Mouse (Mus musculus): Measurements from ENCODE around the gene Timm8a1. TPM values are rescaled to one million over a fixed set of nuclear protein-coding genes. Genes with fewer than 3 reads are reported as not detected.
A peak's percentile ranks its signal among the peaks of the same experiment; 100 is the strongest.
"Not testable (repeated sequence)": the region's sequence is repeated elsewhere in the genome, so short reads cannot be mapped to it uniquely, and the experiment has no call there.

Gene Timm8a1
- total RNA-seq (2022), result 10 to 100 TPM; 17.8 to 27.5 (median 22.6) TPM

DNA sequence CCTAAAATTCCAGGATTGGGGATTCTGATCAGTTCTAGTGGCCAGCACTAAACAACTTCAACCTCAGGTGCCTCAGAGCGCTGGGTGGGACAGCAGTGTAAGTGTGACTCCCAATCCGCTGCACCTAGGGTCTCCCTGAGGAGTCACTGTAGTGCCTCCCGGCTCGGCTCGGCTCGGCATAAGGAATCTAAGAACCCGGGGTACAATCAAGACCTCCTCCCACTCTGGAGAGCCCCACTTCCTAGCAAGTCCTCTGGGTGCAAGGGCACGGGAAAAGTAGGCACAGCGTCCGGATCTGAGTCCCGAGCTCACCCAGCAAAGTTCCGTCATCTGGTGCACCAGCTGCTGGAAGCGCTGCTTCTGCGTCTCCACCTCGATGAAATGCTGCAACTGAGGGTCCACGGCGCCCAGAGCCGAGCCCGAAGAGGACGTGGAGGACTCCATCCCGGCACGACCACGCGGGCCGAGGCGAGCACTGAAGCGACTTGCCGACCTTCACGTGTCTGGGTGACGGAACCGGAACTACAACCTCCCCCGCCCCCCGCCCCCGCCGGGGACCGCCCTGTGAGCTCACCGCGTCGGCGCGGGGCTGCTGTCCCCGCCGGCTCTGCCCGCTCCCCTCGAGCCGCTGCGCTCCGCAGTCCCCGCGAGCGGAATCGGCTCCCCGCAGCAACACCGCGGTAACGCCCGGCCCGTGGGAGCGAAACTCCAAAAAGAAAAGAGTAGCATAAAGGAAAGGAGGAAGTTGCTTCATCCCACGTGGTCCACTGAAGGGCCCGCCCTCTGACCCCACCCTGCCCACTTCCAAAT lies at the start of gene Timm8a1:
Gene Timm8a1 (minus strand): TSS at position 721 of the 810 bp plus-strand sequence.
- peak; percentile 31 for DNase-seq (ENCODE audit: low spot score)

DNA sequence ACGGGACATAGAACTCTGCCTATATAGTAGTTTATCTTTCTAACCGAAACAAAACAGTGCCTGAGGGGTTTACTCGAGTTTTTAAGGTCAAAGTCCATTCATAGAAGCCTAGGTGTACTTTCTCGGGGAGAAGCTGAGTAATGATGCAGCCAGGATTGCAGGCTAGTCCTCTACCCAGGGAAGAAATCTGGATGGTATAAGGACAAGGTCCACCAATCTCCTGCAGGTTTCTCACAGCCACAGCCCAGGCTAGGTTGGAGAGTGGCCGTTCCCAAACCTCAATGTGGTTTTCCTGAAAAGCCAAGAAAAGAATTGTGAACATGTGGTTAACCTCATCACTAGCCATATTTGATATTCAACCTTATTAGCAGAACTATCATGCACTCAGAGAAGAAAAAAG lies 48.2 kb upstream of the Timm8a1 start:
- DNase-seq (ENCODE audit: low spot score), result no peak

DNA sequence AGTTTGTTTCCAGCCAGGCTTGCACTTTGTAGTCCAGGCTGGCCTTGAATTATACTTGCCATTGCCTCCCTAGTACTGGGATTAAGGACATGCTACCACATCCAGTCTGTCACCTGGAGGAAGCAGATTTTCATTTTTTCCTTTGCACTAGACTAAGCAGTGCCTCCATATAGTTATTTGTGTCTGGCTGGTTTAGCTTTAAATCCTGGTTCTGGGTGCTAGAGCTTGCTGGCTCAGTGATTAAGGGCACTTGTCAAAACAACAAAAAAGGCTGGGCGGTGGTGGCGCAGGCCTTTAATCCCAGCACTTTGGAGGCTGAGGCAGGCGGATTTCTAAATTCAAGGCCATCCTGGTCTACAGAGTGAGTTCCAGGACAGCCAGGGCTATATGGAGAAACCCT lies 47.3 kb upstream of the Timm8a1 start:
- DNase-seq (ENCODE audit: low spot score), result no peak

DNA sequence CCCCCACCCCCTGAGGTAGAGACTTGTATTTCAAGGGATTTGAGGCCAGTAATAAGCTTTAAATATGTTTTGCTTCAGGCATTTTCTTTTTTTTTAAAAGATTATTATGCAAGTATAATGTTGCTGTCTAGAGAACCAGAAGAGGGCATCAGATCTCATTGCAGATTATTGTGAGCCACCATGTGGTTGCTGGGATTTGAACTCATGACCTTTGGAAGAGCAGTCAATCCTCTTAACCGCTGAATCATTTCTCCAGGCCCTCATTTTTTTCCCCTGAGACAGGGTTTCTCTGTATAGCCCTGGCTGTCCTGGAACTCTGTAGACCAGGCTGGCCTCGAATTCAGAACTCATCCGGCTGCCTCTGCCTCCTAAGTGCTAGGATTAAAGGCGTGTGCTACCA lies 46.6 kb upstream of the Timm8a1 start:
- no peak for DNase-seq (ENCODE audit: low spot score)

DNA sequence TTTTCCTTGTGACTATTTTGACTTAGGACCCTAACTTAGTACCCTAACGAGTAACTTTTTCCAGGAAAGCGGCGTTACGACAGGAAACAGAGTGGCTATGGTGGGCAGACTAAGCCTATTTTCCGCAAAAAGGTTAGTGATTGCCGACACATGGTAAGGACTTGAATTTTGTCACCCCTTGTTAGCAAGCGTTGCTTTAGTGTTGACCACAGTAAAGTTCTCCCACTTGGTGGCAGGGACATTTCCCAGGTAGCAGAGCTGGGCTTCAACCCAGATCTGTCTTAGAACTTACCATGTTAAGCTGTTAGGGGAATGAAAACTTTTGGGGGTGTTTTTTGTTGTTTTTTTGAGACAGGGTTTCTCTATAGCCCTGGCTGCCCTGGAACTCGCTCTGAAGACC lies 44.8 kb upstream of the Timm8a1 start:
- no peak for DNase-seq (ENCODE audit: low spot score)

DNA sequence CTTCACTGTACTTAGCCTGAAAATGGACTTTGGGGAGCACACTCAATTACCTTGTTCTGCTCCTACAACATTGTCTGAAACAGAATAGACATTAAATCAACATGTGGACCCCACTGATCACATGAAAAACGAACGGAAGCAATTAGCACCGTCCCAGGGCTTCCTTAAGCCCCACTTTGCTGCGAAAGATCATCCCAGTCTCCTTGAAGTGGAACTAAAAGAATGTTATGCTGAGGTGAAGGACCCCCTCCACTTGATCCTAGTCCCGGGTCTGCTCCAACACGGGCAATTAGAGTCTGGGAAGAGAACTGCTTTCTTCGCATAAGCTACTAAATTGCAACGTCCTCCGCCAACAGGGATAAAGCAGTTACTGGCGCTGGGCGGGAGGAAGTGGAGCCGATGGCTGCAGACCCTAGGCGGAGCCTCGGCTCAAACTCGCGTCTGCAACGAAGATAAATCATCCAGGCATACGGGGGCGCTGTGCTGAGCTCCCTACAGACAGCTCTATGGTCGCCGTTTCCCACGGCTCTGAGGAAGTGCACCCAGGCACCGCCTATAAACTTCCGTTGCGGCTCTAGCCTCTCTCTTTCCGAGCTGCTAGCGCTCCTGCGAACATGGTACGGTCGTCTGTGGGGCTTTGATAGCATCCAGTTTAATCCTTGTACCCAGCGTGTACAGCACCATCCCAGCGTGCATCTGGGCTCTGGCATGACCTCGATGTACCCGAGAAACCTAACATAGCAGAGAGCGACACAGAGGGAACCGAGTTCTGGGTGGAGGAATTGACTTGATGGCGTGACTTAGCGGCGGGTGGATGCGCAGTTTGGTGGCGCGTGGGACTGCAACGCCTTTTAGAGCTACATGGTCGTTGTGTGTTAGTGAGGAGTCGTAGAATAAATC lies 43.7 kb upstream of the Timm8a1 start, which contains the start of gene Rpl36a:
Gene Rpl36a (plus strand): TSS at position 552 of the 900 bp plus-strand sequence.
- DNase-seq (ENCODE audit: low spot score), result peak; percentile 86

GRCm38 (mm10) chrX:134582888-134583669 lies 41.4 kb upstream of the Timm8a1 start, which contains the start of gene Btk:
TSS of gene Btk (minus strand) at chrX:134583570.
- DNase-seq (ENCODE audit: low spot score), result no peak

DNA sequence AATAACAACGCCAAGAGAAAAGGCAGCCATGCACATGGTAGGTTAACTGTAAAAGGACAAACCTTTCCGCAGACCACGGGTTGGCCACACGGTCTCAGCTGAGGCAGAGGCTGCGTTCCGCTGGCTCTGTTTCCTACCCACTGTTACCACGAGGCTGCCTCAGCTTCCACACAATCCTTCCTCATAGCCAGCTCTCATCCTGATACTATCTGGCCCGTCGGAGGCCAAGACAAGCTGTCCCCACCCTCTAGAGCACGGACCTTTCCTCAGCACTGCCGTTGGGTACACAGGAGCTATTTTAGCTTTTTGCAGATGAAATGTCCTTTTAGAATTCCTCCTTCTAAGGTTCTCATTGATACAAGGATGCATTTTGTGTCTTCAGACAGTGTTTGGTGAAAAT lies 40.6 kb upstream of the Timm8a1 start:
- no peak for DNase-seq (ENCODE audit: low spot score)

- no peak for DNase-seq (ENCODE audit: low spot score)
Measured at GRCm38 (mm10) chrX:134580528-134581305, 39.1 kb upstream of the Timm8a1 start.

- DNase-seq (ENCODE audit: low spot score), result no peak
Measured at GRCm38 (mm10) chrX:134577896-134578295, 36.2 kb upstream of the Timm8a1 start.

- no peak for DNase-seq (ENCODE audit: low spot score)
Measured at GRCm38 (mm10) chrX:134566536-134567222, 25.0 kb upstream of the Timm8a1 start.

DNA sequence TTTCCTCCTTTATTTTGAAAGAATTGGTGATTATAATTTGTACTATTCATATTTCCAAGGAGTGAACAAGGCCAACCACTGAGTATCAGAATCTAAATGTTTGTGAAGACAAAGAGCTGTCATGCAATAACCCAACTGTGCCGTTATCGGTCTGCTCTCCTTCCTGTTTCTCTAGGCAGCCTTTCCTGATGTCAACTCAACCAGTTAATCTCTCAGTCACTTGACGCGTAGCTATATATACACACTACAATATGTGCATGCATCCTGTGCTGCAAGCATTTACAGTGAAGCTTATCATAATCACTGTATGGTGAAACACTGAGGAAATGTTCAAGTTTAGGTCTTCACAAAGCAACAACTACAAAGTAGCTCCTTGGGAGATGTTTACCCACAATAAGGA lies 22.7 kb upstream of the Timm8a1 start:
- DNase-seq (ENCODE audit: low spot score), result no peak

DNA sequence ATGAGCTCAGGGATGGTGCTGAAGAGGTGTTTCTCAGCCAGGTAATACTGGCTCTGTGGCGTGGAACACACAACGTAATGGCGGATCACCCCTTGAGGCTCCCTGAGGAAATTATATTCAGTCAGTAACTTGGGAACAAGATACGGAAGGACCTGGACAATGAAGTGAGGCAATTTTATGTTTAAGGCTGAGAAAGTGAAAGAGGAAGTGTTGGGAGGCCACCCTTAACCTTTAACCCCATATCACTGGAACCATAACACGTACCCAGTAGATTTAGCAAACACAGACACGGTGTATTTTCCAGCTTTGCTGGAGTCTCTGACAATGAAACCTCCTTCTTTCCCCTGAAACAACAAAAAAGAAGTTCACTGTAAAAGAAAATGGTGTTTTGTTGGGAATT lies 12.8 kb upstream of the Timm8a1 start:
- no peak for DNase-seq (ENCODE audit: low spot score)

DNA sequence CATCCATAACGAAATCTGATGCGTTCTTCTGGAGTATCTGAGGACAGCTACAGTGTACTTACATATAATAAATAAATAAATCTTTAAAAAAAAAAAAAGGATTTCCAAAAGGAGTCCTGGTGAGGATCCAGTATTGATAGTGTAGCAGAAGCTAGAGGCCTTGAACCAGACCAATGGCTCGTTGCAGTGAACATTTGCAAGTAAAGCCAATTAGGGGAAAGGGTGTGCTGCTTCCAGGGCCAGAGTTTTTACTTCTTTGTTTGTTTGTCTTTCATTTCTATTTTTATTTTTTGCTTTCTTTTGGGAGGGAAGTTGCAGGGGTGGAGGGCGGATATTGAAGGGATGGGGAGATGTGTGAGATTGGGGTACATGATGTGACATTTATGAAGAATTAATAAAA lies 11.7 kb upstream of the Timm8a1 start:
- DNase-seq (ENCODE audit: low spot score), result no peak

DNA sequence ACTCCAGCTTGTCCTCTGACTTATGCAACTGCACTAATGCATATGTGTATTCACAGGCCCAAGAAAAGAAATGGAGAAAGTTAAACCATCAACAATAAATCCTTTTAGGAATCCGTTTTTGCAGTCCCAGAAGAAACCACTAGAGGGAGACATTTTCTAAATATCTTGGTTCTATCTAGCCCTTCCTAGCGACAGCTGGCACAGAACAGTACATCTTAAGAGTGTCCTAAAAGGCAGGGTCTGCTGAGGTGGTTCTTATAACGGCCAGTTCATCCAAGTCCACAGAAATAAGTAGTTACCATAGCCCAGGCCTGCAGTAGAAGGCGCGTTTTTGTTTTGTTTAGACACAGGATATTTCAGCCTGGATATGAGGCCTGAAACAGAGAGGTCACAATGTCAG lies 9.2 kb upstream of the Timm8a1 start:
- peak; percentile 40 for DNase-seq (ENCODE audit: low spot score)

DNA sequence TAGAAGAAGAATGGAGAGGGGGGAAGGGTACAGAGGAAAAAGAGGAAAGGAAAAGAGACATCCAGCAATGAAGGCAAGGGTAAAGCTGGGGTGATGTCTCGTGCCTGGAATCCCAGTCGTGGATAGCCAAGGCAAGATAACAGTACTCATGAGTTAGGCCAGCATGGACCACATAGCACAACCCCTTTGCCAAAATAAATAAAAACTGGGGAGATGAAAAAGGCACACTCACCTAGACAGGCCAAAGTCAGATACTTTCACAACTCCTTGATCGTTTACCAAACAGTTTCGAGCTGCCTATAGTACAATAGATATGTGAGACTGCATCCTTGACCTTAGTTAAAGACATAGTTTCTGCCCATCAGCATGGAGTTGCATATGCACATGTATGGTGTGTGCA lies 5.7 kb upstream of the Timm8a1 start:
- DNase-seq (ENCODE audit: low spot score), result no peak

GRCm38 (mm10) chrX:134541955-134542308 lies 267 bp upstream of the Timm8a1 start:
- DNase-seq (ENCODE audit: low spot score), result no peak

GRCm38 (mm10) chrX:134540414-134541135 lies 1.1 kb downstream of the Timm8a1 start:
- DNase-seq (ENCODE audit: low spot score), result no peak

- not testable (repeated sequence) for DNase-seq (ENCODE audit: low spot score)
Measured at GRCm38 (mm10) chrX:134539795-134540194, 1.9 kb downstream of the Timm8a1 start.

DNA sequence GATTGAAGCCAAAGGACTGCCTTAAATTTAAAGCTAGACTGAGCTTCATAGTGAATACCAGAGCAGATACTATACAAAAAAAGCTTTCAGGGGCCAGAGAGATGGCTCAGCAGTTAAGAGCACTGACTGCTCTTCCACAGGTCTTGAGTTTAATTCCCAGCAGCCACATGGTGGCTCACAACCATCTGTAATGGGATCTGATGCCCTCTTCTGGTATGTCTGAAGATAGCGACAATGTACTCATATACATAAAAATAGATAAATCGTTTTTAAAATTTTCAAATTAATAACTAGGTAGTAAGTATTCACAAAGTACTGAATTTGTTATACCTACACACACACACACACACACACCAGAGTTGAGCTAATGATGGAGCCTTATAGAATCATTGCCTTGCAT lies 8.3 kb downstream of the Timm8a1 start:
- no peak for DNase-seq (ENCODE audit: low spot score)

All from heart, adult 8-10 months (tissue).